Mouse (Mus musculus) MEL-GATA-1-ER (cell line): ENCODE results near the gene Lrpprc.

Source experiments
- DNase-seq: peaks from one replicate; pipeline ENCODE4 v3.0.0-alpha.2; 2012; ENCODE audit warnings: low read depth; ENCODE audit errors: extremely low read depth

Lrpprc gene

GRCm38 (mm10) chr17:84672376-84673369 lies 117.9 kb downstream of the Lrpprc start:
- no peak for DNase-seq

- no peak for DNase-seq
Observed at GRCm38 (mm10) chr17:84667848-84668247, 122.7 kb downstream of the Lrpprc start.

DNA sequence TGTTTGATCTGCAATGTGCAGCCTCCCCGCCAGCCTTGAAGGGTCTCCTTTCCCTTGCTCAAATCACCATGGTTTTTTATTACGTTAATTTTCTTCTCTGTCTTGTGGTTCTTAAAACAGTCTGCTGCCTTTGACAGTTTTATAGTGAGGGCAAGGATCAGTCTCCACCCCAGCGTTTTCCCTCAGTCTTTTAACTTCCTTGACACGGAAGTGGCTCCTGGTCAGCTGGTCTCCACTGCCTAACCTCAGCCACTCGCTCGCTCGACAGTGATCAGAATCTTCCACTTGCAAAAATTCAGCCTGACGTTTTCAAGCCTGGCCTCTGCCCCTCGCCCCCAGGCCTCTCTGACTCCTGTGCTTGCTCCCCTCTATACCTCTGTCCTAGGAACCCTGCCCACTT lies 124.9 kb downstream of the Lrpprc start:
- no peak for DNase-seq

DNA sequence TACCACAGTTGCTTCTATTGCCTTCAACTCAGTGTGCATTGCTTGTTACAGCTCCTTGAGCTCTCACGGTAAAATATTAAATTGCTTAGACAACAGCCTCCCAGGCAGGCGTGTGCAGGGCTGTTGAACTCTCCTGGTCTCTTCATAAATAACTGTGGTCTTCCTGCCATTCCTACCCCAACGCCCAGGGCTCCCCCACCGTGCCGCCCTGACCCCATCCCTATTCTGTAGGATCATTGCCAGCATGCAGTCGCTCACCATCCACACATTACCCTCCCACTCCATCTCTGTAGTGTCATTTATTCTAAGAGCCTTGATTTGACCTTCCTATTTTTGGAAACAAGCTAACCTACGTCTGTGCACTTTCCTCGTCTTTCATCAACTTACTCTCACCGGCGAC lies 125.5 kb downstream of the Lrpprc start:
- DNase-seq = no peak

GRCm38 (mm10) chr17:84658951-84659350 lies 131.6 kb downstream of the Lrpprc start:
- no peak for DNase-seq

DNA sequence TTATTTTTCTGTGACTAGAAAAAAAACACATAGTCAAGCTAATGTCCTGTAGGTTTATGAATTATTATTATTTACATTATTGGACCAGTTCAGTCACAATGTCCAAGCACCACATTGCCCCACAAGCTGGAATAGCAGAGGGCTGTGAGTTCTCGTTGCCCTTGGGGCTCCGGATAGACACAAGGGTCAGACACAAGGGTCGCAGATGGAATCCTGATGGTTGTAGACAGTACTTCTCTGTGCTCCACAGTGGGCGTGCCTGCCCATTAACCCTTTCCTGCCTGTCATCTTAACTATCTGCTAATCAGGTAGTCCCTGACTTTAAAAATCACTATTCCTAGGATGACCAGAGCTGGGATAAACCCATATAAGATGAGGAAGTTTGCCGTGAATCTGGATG lies 132.4 kb downstream of the Lrpprc start:
- no peak for DNase-seq

- no peak for DNase-seq
Observed at GRCm38 (mm10) chr17:84657782-84658181, 132.8 kb downstream of the Lrpprc start.

GRCm38 (mm10) chr17:84657422-84657732 lies 133.2 kb downstream of the Lrpprc start:
- no peak for DNase-seq

- DNase-seq = no peak
Observed at GRCm38 (mm10) chr17:84656653-84657421, 133.8 kb downstream of the Lrpprc start.

DNA sequence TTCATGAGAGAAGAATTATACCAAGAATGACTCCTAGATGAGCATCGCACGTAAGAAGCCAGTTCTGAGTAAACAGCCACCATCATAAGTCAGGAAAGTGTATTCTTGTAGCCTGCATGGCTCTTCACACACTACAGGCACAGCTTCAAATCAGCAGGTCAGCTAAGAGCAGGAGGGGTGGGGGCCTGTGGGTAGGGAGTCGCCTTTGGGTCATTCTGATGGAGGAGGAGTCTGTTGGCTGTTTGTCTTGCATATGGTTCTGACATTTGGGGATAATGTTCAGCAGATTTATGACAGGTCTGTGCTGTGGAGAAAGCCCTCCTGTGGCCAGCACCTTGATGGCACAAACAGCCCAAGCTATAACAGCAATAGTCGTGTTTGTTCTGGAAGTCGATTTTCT lies 134.4 kb downstream of the Lrpprc start:
- DNase-seq = no peak
